Mouse (Mus musculus) gastrocnemius, postnatal 36 days (tissue): Measurements from ENCODE around the gene Fitm1. TPM values are rescaled to one million over a fixed set of nuclear protein-coding genes. Genes with fewer than 3 reads are reported as not detected.

Experiments used
- DNase-seq, 2 experiments: peaks; one replicate each; pipeline ENCODE4 v3.0.0; 2022
- intact Hi-C: fragments of 180-260 bp; cut with DNase I; formaldehyde crosslinking; loops from one replicate; pipeline ENCODE4 v1.15.1; 2025
- long read RNA-seq, 2 experiments: library from polyadenylated mRNA; stranded (forward); transcript quantifications; one replicate each; pipeline ENCODE4 v2.0.0; 2021
- total RNA-seq, 2 experiments: library from RNA; stranded (reverse); gene quantifications; 2 replicates each; pipeline ENCODE4 v1.2.3; 2021

The Fitm1 gene
- 100 to 1,000 TPM; 296 to 299 TPM for total RNA-seq
- long read RNA-seq, experiment 1, transcript Fitm1-201 (2 exons, 971 nt): major isoform, 428 of 489 reads
- long read RNA-seq, experiment 1, partial matches to known transcripts: 55 of 489 reads
- long read RNA-seq, experiment 1, other reads (novel, unspliced or antisense): 6 of 489 reads
- long read RNA-seq, experiment 2, transcript Fitm1-201 (2 exons, 971 nt): major isoform, 530 of 606 reads
- long read RNA-seq, experiment 2, partial matches to known transcripts: 0 of 606 reads
- long read RNA-seq, experiment 2, other reads (novel, unspliced or antisense): 76 of 606 reads

- DNase-seq: peak; percentile 39 to 57
- intact Hi-C loops: no loop called here
These were observed at the start of gene Fitm1 for GRCm38 (mm10) chr14:55575302-55575701. Gene Fitm1, plus strand, starts transcription at chr14:55575617.

- DNase-seq: no peak
- intact Hi-C loops: no loop called here
These were observed 48.7 kb upstream of the Fitm1 start for GRCm38 (mm10) chr14:55526674-55527073.

GRCm38 (mm10) chr14:55527940-55528339 lies 47.5 kb upstream of the Fitm1 start:
- intact Hi-C loops: no loop called here
- no peak for DNase-seq

- DNase-seq: no peak
- intact Hi-C loops: no loop called here
These were observed 39.2 kb upstream of the Fitm1 start for GRCm38 (mm10) chr14:55536116-55536745.

- intact Hi-C loops: no loop called here
- DNase-seq: peak; percentile 80 to 89
These were observed 35.2 kb upstream of the Fitm1 start, which contains the start of gene Pck2 for GRCm38 (mm10) chr14:55540067-55540786. Gene Pck2, plus strand, starts transcription at chr14:55540266.

GRCm38 (mm10) chr14:55540787-55541321 lies 34.6 kb upstream of the Fitm1 start:
- intact Hi-C loops: no loop called here

GRCm38 (mm10) chr14:55542268-55542667 lies 33.1 kb upstream of the Fitm1 start:
- intact Hi-C loops: no loop called here
- DNase-seq: no peak

More at GRCm38 (mm10) chr14:55540787-55541321, 34.6 kb upstream of the Fitm1 start:
- peak; percentile 82 to 83 for DNase-seq

GRCm38 (mm10) chr14:55544334-55544733 lies 31.1 kb upstream of the Fitm1 start:
- DNase-seq: no peak
- intact Hi-C loops: no loop called here

GRCm38 (mm10) chr14:55550191-55550590 lies 25.2 kb upstream of the Fitm1 start:
- DNase-seq: no peak
- intact Hi-C loops: no loop called here

GRCm38 (mm10) chr14:55551347-55551746 lies 24.1 kb upstream of the Fitm1 start:
- DNase-seq: no peak
- intact Hi-C loops: no loop called here

GRCm38 (mm10) chr14:55551794-55552193 lies 23.6 kb upstream of the Fitm1 start:
- intact Hi-C loops: no loop called here
- DNase-seq: no peak

- intact Hi-C loops: no loop called here
- DNase-seq: no peak
These were observed 20.8 kb upstream of the Fitm1 start for GRCm38 (mm10) chr14:55554635-55555034.

GRCm38 (mm10) chr14:55555788-55556187 lies 19.6 kb upstream of the Fitm1 start:
- intact Hi-C loops: no loop called here
- DNase-seq: no peak

- intact Hi-C loops: loop anchor here (1.0 kb wide), 1 partner anchor 60 kb away; no protein-coding TSS in a partner anchor
- peak; percentile 54 to 65 for DNase-seq
These were observed 18.4 kb upstream of the Fitm1 start for GRCm38 (mm10) chr14:55557003-55557402.

- no peak for DNase-seq
These were observed 17.8 kb upstream of the Fitm1 start for GRCm38 (mm10) chr14:55557587-55557986.

GRCm38 (mm10) chr14:55558740-55559448 lies 16.5 kb upstream of the Fitm1 start:
- intact Hi-C loops: no loop called here
- DNase-seq: no peak

More at GRCm38 (mm10) chr14:55557587-55557986, 17.8 kb upstream of the Fitm1 start:
- intact Hi-C loops: loop anchor here (1.0 kb wide), 1 partner anchor 60 kb away; no protein-coding TSS in a partner anchor

GRCm38 (mm10) chr14:55559799-55560201 lies 15.6 kb upstream of the Fitm1 start, which contains the start of gene Dcaf11:
Gene Dcaf11, plus strand, starts transcription at chr14:55560006.
- intact Hi-C loops: loop anchor here (5.0 kb wide), 1 partner anchor 43 kb away; the partner anchor contains the start of gene Irf9
- DNase-seq: peak; percentile 86 to 87

- intact Hi-C loops: loop anchor here (5.0 kb wide), 1 partner anchor 42 kb away; the partner anchor contains the start of gene Irf9
These were observed 15.0 kb upstream of the Fitm1 start, which contains the start of gene A730061H03Rik for GRCm38 (mm10) chr14:55560202-55561073. Gene A730061H03Rik, minus strand, starts transcription at chr14:55560406.

GRCm38 (mm10) chr14:55561860-55562259 lies 13.6 kb upstream of the Fitm1 start:
- no peak for DNase-seq
- intact Hi-C loops: loop anchor here (2.0 to 5.0 kb wide), 2 partner anchors 15 to 40 kb away; partner anchors contain the start of gene Irf9

More at GRCm38 (mm10) chr14:55560202-55561073, 15.0 kb upstream of the Fitm1 start, which contains the start of gene A730061H03Rik:
- DNase-seq: peak; percentile 97 to 98
